Mouse (Mus musculus): ENCODE measurements at regions not wholly inside any gene's neighbourhood (a gene's known extent, or its start where the extent isn't known, plus 50 kb on each side); places are given as distances from the start of the nearest gene placed in this dataset.

DNA sequence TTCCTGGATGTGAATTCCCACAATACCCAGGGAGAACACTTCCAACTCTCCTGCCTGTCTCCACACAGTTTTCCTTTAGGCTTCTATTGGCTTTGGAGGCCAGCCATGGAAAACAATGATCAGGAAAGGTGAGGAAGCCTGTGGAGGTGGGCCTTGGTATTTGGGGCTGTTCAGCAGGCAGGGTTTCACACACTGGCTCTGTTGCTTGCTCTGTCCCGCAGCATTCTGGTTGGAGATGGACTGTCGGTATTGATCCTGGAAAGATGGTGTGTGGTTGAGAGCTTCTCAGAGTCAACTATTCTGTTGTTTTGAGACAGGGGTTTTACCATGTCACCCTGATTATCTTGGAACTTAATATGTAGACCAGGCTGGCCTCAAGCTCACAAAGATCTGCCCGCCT, 251.6 kb upstream of the Tle3 start:
- Histone ChIP-seq H3K27ac (replicated peaks) (no peak overlapping the region), H3K9me3 (no peaks in the 10 kb centered on the region), H3K4me2 (no peak overlapping the region), H3K36me3 (no peaks in the 10 kb centered on the region), H3K27me3 (replicated peaks) (peaks cover 48% of the 10 kb centered on the region), H3K9ac (no peak overlapping the region), H3K4me3 (no peak overlapping the region), H3K4me1 (no peaks in the 10 kb centered on the region)
- ATAC-seq (ENCODE audit: extremely low read depth, insufficient number of reproducible peaks, low FRiP score, low TSS enrichment): no peak
- 68% methylated on average over 3 of the region's 3 CpGs for WGBS

DNA sequence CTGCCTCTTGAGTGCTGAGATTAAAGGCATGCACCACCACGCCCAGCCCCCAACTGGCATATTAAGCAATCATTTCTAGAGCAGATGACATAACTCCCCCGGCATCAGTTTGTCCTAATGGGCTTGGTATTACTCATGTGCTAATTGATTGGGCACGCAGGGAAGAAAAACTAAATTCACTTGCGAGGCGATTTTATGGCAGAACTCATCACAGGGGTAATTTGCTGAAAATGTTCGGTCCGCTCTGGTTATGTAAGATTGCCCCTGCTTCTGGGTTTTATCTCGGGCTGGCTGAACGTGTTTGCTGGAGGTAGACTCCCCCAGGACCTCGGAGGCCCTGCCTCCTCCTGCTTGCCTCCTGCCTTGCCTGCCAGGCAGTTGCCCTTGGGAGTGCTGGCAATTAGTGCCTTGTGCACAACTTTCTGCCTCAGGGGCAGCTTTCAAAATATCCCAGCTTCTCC, 251.2 kb upstream of the Tle3 start:
- Histone ChIP-seq H3K27ac (replicated peaks) (no peak overlapping the region), H3K9me3 (no peaks in the 10 kb centered on the region), H3K4me2 (no peak overlapping the region), H3K27me3 (replicated peaks) (peaks cover 48% of the 10 kb centered on the region), H3K9ac (no peak overlapping the region), H3K36me3 (no peaks in the 10 kb centered on the region), H3K4me3 (no peak overlapping the region), H3K4me1 (no peaks in the 10 kb centered on the region)
- WGBS: 64% methylated on average over 10 of the region's 10 CpGs
- no peak for ATAC-seq (ENCODE audit: extremely low read depth, insufficient number of reproducible peaks, low FRiP score, low TSS enrichment)

DNA sequence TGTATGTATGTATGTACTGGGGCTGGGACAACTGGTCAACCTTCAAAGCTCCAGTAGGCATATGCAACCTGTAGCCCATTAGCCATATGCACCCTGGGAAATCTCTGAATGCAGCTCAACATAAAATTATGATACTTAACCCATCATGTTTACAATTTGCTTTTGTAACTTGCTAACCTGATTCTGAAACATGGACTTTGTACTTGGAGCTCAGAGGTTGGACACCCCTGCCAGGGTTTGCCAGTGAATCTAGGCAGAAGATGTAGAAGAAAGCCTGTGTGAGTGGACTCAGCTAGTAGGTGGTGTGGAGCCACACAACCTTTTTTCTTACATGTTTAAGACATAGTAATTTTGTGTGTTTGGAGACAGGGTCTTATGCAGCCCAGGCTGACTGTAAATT, 248.7 kb upstream of the Tle3 start:
- H3K27me3 ChIP-seq (replicated peaks): peaks cover 48% of the 10 kb centered on the region
- H3K4me1 ChIP-seq: no peaks in the 10 kb centered on the region
- H3K9me3 ChIP-seq: no peaks in the 10 kb centered on the region
- no peaks in the 10 kb centered on the region for H3K36me3 ChIP-seq
- H3K9ac ChIP-seq: no peak overlapping the region
- no peak overlapping the region for H3K4me3 ChIP-seq
- H3K27ac ChIP-seq (replicated peaks): no peak overlapping the region
- no peak overlapping the region for H3K4me2 ChIP-seq
- ATAC-seq (ENCODE audit: extremely low read depth, insufficient number of reproducible peaks, low FRiP score, low TSS enrichment): no peak

GRCm38 (mm10) chr9:61125769-61126168, 246.4 kb upstream of the Tle3 start:
- no peak for ATAC-seq (ENCODE audit: extremely low read depth, insufficient number of reproducible peaks, low FRiP score, low TSS enrichment)
- WGBS: 56% methylated on average over 7 of the region's 7 CpGs
- Histone ChIP-seq H3K4me1 (no peaks in the 10 kb centered on the region), H3K36me3 (no peaks in the 10 kb centered on the region), H3K27me3 (replicated peaks) (peaks cover 56% of the 10 kb centered on the region), H3K9me3 (no peaks in the 10 kb centered on the region), H3K4me2 (no peak overlapping the region), H3K4me3 (no peak overlapping the region), H3K9ac (no peak overlapping the region), H3K27ac (replicated peaks) (no peak overlapping the region)

GRCm38 (mm10) chr9:61128077-61128476, 244.1 kb upstream of the Tle3 start:
- no peak overlapping the region for H3K4me3 ChIP-seq
- H3K4me1 ChIP-seq: no peaks in the 10 kb centered on the region
- no peaks in the 10 kb centered on the region for H3K36me3 ChIP-seq
- H3K9me3 ChIP-seq: no peaks in the 10 kb centered on the region
- H3K27me3 ChIP-seq (replicated peaks): peaks cover 58% of the 10 kb centered on the region
- 48% methylated on average over 2 of the region's 2 CpGs for WGBS
- H3K4me2 ChIP-seq: no peak overlapping the region
- no peak for ATAC-seq (ENCODE audit: extremely low read depth, insufficient number of reproducible peaks, low FRiP score, low TSS enrichment)
- H3K27ac ChIP-seq (replicated peaks): no peak overlapping the region
- H3K9ac ChIP-seq: no peak overlapping the region

DNA sequence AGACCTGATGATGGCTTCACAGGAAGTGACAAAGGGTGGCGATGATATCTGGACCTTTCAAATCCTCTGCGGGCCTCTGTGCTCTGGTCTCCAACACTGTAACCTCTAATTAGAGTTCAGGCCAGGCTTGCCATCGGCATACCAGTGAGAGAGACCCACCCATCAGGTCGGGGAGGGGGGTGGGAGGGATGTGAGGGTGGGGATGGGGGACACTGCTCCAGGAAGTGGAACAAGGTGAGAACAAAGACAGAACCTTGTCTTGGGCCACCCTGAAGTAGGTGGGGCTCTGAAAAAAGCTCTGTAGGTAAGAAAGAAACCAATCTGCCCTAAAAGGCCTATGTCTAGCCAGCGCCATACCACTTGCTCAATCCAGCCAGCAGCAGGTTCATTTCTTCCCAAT, 243.0 kb upstream of the Tle3 start:
- H3K9me3 ChIP-seq: no peaks in the 10 kb centered on the region
- no peaks in the 10 kb centered on the region for H3K36me3 ChIP-seq
- no peak overlapping the region for H3K9ac ChIP-seq
- H3K4me2 ChIP-seq: no peak overlapping the region
- H3K4me3 ChIP-seq: no peak overlapping the region
- WGBS: 58% methylated on average over 5 of the region's 5 CpGs
- H3K4me1 ChIP-seq: no peaks in the 10 kb centered on the region
- no peak for ATAC-seq (ENCODE audit: extremely low read depth, insufficient number of reproducible peaks, low FRiP score, low TSS enrichment)
- peaks cover 60% of the 10 kb centered on the region for H3K27me3 ChIP-seq (replicated peaks)
- no peak overlapping the region for H3K27ac ChIP-seq (replicated peaks)

DNA sequence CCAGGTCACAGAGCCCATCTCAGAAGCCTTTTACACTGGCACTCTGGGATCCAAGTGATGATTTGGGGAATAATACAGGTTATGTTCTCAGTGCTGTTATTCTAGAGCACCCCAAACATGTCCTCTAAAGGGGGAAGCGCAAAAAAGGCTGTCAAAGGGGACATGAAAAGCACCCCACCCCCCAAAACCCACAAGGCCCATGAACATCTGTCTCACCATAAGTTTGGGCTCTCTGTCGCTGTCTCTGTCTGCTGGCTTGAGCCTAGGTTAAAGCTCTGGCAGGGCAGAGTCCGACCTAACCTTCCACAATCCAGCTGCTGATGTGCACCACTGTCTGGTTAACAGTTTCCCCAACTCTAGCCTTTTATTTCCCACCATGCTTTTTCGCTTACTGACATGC, 241.3 kb upstream of the Tle3 start:
- Histone ChIP-seq H3K9me3 (no peaks in the 10 kb centered on the region), H3K4me2 (no peak overlapping the region), H3K9ac (no peak overlapping the region), H3K36me3 (no peaks in the 10 kb centered on the region), H3K4me1 (no peaks in the 10 kb centered on the region), H3K4me3 (no peak overlapping the region), H3K27ac (replicated peaks) (no peak overlapping the region), H3K27me3 (replicated peaks) (peaks cover 58% of the 10 kb centered on the region)
- 78% methylated on average over 4 of the region's 4 CpGs for WGBS
- no peak for ATAC-seq (ENCODE audit: extremely low read depth, insufficient number of reproducible peaks, low FRiP score, low TSS enrichment)

DNA sequence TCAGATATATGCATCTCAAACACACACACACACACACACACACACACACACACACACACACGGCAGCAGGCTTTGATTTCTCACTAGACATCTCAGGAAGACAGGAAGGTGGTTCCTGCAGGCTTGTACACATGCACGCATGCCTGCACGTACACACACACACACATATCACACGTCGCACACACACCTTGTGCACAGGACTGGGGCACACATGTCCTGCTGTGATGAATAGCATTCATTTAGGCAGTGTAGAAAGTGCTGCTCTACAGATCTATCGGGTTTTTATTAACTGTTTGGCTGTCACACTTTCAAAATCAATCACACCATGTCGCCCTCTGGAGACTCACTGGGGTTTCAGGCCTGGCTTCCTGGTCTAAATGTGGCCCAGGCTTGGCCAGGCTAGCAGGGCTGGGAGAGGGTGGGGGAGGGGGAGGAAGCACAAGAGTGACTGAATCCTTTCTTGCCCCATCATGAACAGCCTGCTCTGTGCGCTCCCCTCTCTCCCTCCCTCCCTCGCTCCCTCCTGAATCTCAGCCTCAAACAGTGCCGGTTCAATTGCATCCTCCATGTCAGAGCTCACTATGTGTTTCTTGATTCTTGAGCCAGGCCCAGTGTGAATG, 236.8 kb upstream of the Tle3 start:
- H3K4me2 ChIP-seq: no peak overlapping the region

DNA sequence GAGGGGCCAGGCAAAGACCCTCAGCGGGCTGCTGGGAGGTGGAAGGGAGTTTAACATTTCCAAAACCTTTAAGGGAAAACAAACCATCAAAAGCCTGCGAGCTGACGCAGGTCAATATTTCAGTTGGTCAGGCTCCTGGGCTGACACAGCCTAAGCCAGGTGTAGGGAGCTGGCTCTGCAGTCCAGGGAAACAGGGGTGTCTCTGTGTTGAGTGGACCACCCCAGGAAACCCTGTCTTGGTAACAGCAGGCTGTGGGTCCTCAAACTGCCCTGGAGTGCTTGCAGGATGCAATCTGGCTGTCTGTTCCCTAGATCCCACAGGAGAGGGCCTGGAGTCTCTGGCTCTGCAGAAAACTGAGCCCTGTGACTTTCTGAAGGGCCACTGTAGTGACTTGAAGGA, 236.2 kb upstream of the Tle3 start:
- no peak for ATAC-seq (ENCODE audit: extremely low read depth, insufficient number of reproducible peaks, low FRiP score, low TSS enrichment)
- H3K4me3 ChIP-seq: no peak overlapping the region
- H3K27ac ChIP-seq (replicated peaks): no peak overlapping the region
- H3K9me3 ChIP-seq: no peaks in the 10 kb centered on the region
- peaks cover 50% of the 10 kb centered on the region for H3K27me3 ChIP-seq (replicated peaks)
- H3K9ac ChIP-seq: no peak overlapping the region
- no peaks in the 10 kb centered on the region for H3K36me3 ChIP-seq
- H3K4me1 ChIP-seq: no peaks in the 10 kb centered on the region
- 53% methylated on average over 3 of the region's 3 CpGs for WGBS
- no peak overlapping the region for H3K4me2 ChIP-seq

More for the DNA sequence above, 236.8 kb upstream of the Tle3 start:
- Histone ChIP-seq H3K27me3 (replicated peaks) (peaks cover 55% of the 10 kb centered on the region), H3K27ac (replicated peaks) (no peak overlapping the region), H3K4me3 (no peak overlapping the region), H3K36me3 (no peaks in the 10 kb centered on the region), H3K4me1 (no peaks in the 10 kb centered on the region), H3K9me3 (no peaks in the 10 kb centered on the region), H3K9ac (no peak overlapping the region)
- 56% methylated on average over 10 of the region's 10 CpGs for WGBS
- ATAC-seq (ENCODE audit: extremely low read depth, insufficient number of reproducible peaks, low FRiP score, low TSS enrichment): no peak

DNA sequence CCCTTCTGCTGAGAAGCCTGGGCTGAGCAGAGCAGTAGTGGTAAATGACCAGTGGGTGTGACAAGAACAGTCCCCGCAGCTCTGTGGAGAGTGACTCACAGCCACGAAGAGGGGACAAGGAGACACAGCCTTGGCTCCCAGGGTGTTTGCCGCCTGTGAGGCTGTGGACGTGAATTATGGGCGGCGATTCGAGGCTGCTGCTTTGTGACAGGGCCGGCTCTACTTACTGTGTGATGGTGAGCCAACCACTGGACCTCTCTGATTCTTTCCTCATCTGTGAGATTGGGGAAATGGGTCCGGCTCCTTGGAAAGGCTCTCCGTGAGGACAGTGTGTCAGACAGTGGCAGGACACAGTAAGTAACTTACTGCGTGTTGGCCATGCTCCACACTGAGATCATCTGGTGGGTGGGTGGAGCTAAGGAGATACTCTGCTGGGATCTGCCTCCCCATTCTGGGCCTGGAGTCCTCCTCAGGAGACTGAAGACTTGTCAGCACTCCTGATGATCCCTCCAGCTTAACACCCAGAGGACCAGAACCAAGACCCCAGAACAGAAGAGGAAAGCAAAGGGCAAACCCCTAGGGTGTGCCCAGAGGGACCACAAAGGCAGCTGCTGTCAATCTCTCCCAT, 233.3 kb upstream of the Tle3 start:
- H3K27me3 ChIP-seq (replicated peaks): peaks cover 41% of the 10 kb centered on the region
- no peak overlapping the region for H3K4me2 ChIP-seq
- H3K9me3 ChIP-seq: no peaks in the 10 kb centered on the region
- H3K9ac ChIP-seq: no peak overlapping the region
- no peaks in the 10 kb centered on the region for H3K36me3 ChIP-seq
- H3K4me3 ChIP-seq: no peak overlapping the region
- 63% methylated on average over 11 of the region's 11 CpGs for WGBS
- no peak for ATAC-seq (ENCODE audit: extremely low read depth, insufficient number of reproducible peaks, low FRiP score, low TSS enrichment)
- H3K4me1 ChIP-seq: no peaks in the 10 kb centered on the region
- H3K27ac ChIP-seq (replicated peaks): no peak overlapping the region

GRCm38 (mm10) chr9:61143101-61143500, 229.1 kb upstream of the Tle3 start:
- Histone ChIP-seq H3K4me2 (no peak overlapping the region), H3K4me1 (no peaks in the 10 kb centered on the region), H3K27ac (replicated peaks) (no peak overlapping the region), H3K4me3 (no peak overlapping the region), H3K9me3 (no peaks in the 10 kb centered on the region), H3K27me3 (replicated peaks) (peaks cover 50% of the 10 kb centered on the region), H3K9ac (no peak overlapping the region), H3K36me3 (no peaks in the 10 kb centered on the region)
- ATAC-seq (ENCODE audit: extremely low read depth, insufficient number of reproducible peaks, low FRiP score, low TSS enrichment): no peak
- 84% methylated on average over 6 of the region's 6 CpGs for WGBS

DNA sequence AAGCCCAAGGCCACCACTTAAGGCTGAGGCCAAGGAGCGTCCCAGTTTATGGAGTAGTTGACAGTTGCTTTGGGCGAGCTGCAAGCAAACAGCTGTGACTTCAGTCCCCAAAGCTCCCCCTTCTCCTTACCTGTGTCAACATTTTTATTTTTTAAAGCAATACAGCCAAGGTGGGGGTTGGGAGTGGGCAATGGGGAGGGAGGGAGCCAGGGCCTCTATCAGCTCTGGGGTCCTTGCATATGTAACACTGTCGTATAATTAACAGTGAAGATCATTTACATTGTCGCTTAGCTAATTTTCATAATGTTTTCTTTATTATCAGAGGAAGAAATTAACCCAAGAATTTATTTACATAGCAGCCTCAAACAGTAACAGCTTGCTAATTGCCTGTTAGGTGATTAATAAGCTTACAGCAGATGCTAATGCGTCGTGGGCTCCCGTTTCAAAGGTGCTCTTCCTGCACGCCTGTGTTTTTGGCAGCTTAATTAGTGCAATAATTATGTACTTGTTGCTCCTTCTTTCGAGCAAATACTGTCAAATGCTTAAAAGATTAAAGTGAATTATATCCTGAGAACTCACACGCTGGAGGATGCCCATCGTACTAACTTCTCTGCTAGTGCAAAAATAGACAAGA, 227.4 kb upstream of the Tle3 start:
- Histone ChIP-seq H3K4me3 (no peak overlapping the region), H3K9ac (no peak overlapping the region), H3K36me3 (no peaks in the 10 kb centered on the region), H3K4me1 (no peaks in the 10 kb centered on the region), H3K27ac (replicated peaks) (no peak overlapping the region), H3K27me3 (replicated peaks) (peaks cover 43% of the 10 kb centered on the region), H3K9me3 (no peaks in the 10 kb centered on the region), H3K4me2 (no peak overlapping the region)
- ATAC-seq (ENCODE audit: extremely low read depth, insufficient number of reproducible peaks, low FRiP score, low TSS enrichment): no peak
- 70% methylated on average over 11 of the region's 11 CpGs for WGBS

Data from heart, embryonic 13.5 days (tissue).